Mouse (Mus musculus): Measurements from ENCODE around the gene Gbp3. TPM values are rescaled to one million over a fixed set of nuclear protein-coding genes. Genes with fewer than 3 reads are reported as not detected.

Gene Gbp3
- polyA plus RNA-seq, 1 experiment: not detected

GRCm38 (mm10) chr3:142577108-142577507 lies 17.3 kb downstream of the Gbp3 start:
- H3K9me3 ChIP-seq (ENCODE audit: control insufficient read depth, low read length): no peaks in the 10 kb centered on the region
- no peak overlapping the region for H3K4me3 ChIP-seq (replicated peaks)
- no peaks in the 10 kb centered on the region for H3K4me1 ChIP-seq (ENCODE audit: control insufficient read depth)
- no peaks in the 10 kb centered on the region for H3K36me3 ChIP-seq (ENCODE audit: control insufficient read depth)
- TF ChIP-seq TAL1 (IDR thresholded peaks at IDR 0.05; ENCODE audit: low read length) (no peak), GATA1 (IDR thresholded peaks at IDR 0.05; ENCODE audit: low read length) (no peak)
- no peaks in the 10 kb centered on the region for H3K27me3 ChIP-seq (ENCODE audit: control insufficient read depth)

GRCm38 (mm10) chr3:142578342-142578741 lies 18.5 kb downstream of the Gbp3 start:
- Histone ChIP-seq H3K9me3 (ENCODE audit: control insufficient read depth, low read length) (no peaks in the 10 kb centered on the region), H3K27me3 (ENCODE audit: control insufficient read depth) (no peaks in the 10 kb centered on the region), H3K4me3 (replicated peaks) (no peak overlapping the region), H3K4me1 (ENCODE audit: control insufficient read depth) (no peaks in the 10 kb centered on the region), H3K36me3 (ENCODE audit: control insufficient read depth) (no peaks in the 10 kb centered on the region)
- TF ChIP-seq TAL1 (IDR thresholded peaks at IDR 0.05; ENCODE audit: low read length): no peak
- TF ChIP-seq GATA1 (IDR thresholded peaks at IDR 0.05; ENCODE audit: low read length): no peak

- H3K4me3 ChIP-seq (replicated peaks): no peak overlapping the region
- no peaks in the 10 kb centered on the region for H3K9me3 ChIP-seq (ENCODE audit: control insufficient read depth, low read length)
- no peak for TF ChIP-seq TAL1 (IDR thresholded peaks at IDR 0.05; ENCODE audit: low read length)
- no peak for TF ChIP-seq GATA1 (IDR thresholded peaks at IDR 0.05; ENCODE audit: low read length)
- no peaks in the 10 kb centered on the region for H3K4me1 ChIP-seq (ENCODE audit: control insufficient read depth)
- H3K27me3 ChIP-seq (ENCODE audit: control insufficient read depth): no peaks in the 10 kb centered on the region
- no peaks in the 10 kb centered on the region for H3K36me3 ChIP-seq (ENCODE audit: control insufficient read depth)
Observed at GRCm38 (mm10) chr3:142583067-142583466, 23.2 kb downstream of the Gbp3 start.

GRCm38 (mm10) chr3:142587386-142587785 lies 27.6 kb downstream of the Gbp3 start:
- TF ChIP-seq TAL1 (IDR thresholded peaks at IDR 0.05; ENCODE audit: low read length): no peak
- TF ChIP-seq GATA1 (IDR thresholded peaks at IDR 0.05; ENCODE audit: low read length): no peak
- Histone ChIP-seq H3K27me3 (ENCODE audit: control insufficient read depth) (no peaks in the 10 kb centered on the region), H3K4me1 (ENCODE audit: control insufficient read depth) (no peaks in the 10 kb centered on the region), H3K36me3 (ENCODE audit: control insufficient read depth) (no peaks in the 10 kb centered on the region), H3K4me3 (replicated peaks) (no peak overlapping the region), H3K9me3 (ENCODE audit: control insufficient read depth, low read length) (no peaks in the 10 kb centered on the region)

GRCm38 (mm10) chr3:142588888-142589287 lies 29.1 kb downstream of the Gbp3 start:
- no peaks in the 10 kb centered on the region for H3K4me1 ChIP-seq (ENCODE audit: control insufficient read depth)
- no peaks in the 10 kb centered on the region for H3K9me3 ChIP-seq (ENCODE audit: control insufficient read depth, low read length)
- H3K4me3 ChIP-seq (replicated peaks): no peak overlapping the region
- no peaks in the 10 kb centered on the region for H3K36me3 ChIP-seq (ENCODE audit: control insufficient read depth)
- no peak for TF ChIP-seq TAL1 (IDR thresholded peaks at IDR 0.05; ENCODE audit: low read length)
- no peak for TF ChIP-seq GATA1 (IDR thresholded peaks at IDR 0.05; ENCODE audit: low read length)
- no peaks in the 10 kb centered on the region for H3K27me3 ChIP-seq (ENCODE audit: control insufficient read depth)

- Histone ChIP-seq H3K4me1 (ENCODE audit: control insufficient read depth) (no peaks in the 10 kb centered on the region), H3K9me3 (ENCODE audit: control insufficient read depth, low read length) (no peaks in the 10 kb centered on the region), H3K36me3 (ENCODE audit: control insufficient read depth) (no peaks in the 10 kb centered on the region), H3K27me3 (ENCODE audit: control insufficient read depth) (no peaks in the 10 kb centered on the region), H3K4me3 (replicated peaks) (no peak overlapping the region)
- TF ChIP-seq GATA1 (IDR thresholded peaks at IDR 0.05; ENCODE audit: low read length): no peak
- TF ChIP-seq TAL1 (IDR thresholded peaks at IDR 0.05; ENCODE audit: low read length): no peak
Observed at GRCm38 (mm10) chr3:142590431-142591067, 30.7 kb downstream of the Gbp3 start.

- Histone ChIP-seq H3K36me3 (ENCODE audit: control insufficient read depth) (no peaks in the 10 kb centered on the region), H3K27me3 (ENCODE audit: control insufficient read depth) (no peaks in the 10 kb centered on the region), H3K9me3 (ENCODE audit: control insufficient read depth, low read length) (no peaks in the 10 kb centered on the region), H3K4me1 (ENCODE audit: control insufficient read depth) (no peaks in the 10 kb centered on the region), H3K4me3 (replicated peaks) (no peak within 1 kb of the TSS)
- TF ChIP-seq GATA1 (IDR thresholded peaks at IDR 0.05; ENCODE audit: low read length) (no peak), TAL1 (IDR thresholded peaks at IDR 0.05; ENCODE audit: low read length) (no peak)
Observed at GRCm38 (mm10) chr3:142594547-142594946, 34.7 kb downstream of the Gbp3 start, which contains the start of gene Gbp2b. Gene Gbp2b (plus strand): TSS chr3:142594847.

GRCm38 (mm10) chr3:142597923-142598322 lies 38.1 kb downstream of the Gbp3 start:
- H3K36me3 ChIP-seq (ENCODE audit: control insufficient read depth): no peaks in the 10 kb centered on the region
- no peaks in the 10 kb centered on the region for H3K27me3 ChIP-seq (ENCODE audit: control insufficient read depth)
- no peak for TF ChIP-seq TAL1 (IDR thresholded peaks at IDR 0.05; ENCODE audit: low read length)
- TF ChIP-seq GATA1 (IDR thresholded peaks at IDR 0.05; ENCODE audit: low read length): no peak
- H3K4me3 ChIP-seq (replicated peaks): no peak overlapping the region
- no peaks in the 10 kb centered on the region for H3K9me3 ChIP-seq (ENCODE audit: control insufficient read depth, low read length)
- H3K4me1 ChIP-seq (ENCODE audit: control insufficient read depth): no peaks in the 10 kb centered on the region

GRCm38 (mm10) chr3:142601675-142602074 lies 41.8 kb downstream of the Gbp3 start:
- no peak for TF ChIP-seq TAL1 (IDR thresholded peaks at IDR 0.05; ENCODE audit: low read length)
- TF ChIP-seq GATA1 (IDR thresholded peaks at IDR 0.05; ENCODE audit: low read length): no peak
- Histone ChIP-seq H3K27me3 (ENCODE audit: control insufficient read depth) (no peaks in the 10 kb centered on the region), H3K9me3 (ENCODE audit: control insufficient read depth, low read length) (no peaks in the 10 kb centered on the region), H3K4me1 (ENCODE audit: control insufficient read depth) (no peaks in the 10 kb centered on the region), H3K4me3 (replicated peaks) (no peak overlapping the region), H3K36me3 (ENCODE audit: control insufficient read depth) (no peaks in the 10 kb centered on the region)

GRCm38 (mm10) chr3:142618658-142619057 lies 58.8 kb downstream of the Gbp3 start:
- Histone ChIP-seq H3K9me3 (ENCODE audit: control insufficient read depth, low read length) (no peaks in the 10 kb centered on the region), H3K4me1 (ENCODE audit: control insufficient read depth) (no peaks in the 10 kb centered on the region), H3K27me3 (ENCODE audit: control insufficient read depth) (no peaks in the 10 kb centered on the region), H3K4me3 (replicated peaks) (no peak overlapping the region), H3K36me3 (ENCODE audit: control insufficient read depth) (no peaks in the 10 kb centered on the region)
- TF ChIP-seq TAL1 (IDR thresholded peaks at IDR 0.05; ENCODE audit: low read length) (no peak), GATA1 (IDR thresholded peaks at IDR 0.05; ENCODE audit: low read length) (no peak)
